Mouse (Mus musculus) megakaryocyte, embryonic 14.5 days (primary cell): ENCODE measurements at regions not wholly inside any gene's neighbourhood (a gene's known extent, or its start where the extent isn't known, plus 50 kb on each side); places are given as distances from the start of the nearest gene placed in this dataset.
"Not testable (repeated sequence)": the region's sequence is repeated elsewhere in the genome, so short reads cannot be mapped to it uniquely, and the experiment has no call there.

Source experiments
- FLI1 ChIP-seq: IDR thresholded peaks from 2 replicates; pipeline ENCODE4 v1.6.1; 2012; ENCODE audit warnings: low read length, inconsistent platforms, mixed read lengths
- GATA1 ChIP-seq: IDR thresholded peaks from 3 replicates; pipeline ENCODE4 v1.6.1; 2012; ENCODE audit warnings: mixed read lengths, low read length, inconsistent platforms, borderline replicate concordance

DNA sequence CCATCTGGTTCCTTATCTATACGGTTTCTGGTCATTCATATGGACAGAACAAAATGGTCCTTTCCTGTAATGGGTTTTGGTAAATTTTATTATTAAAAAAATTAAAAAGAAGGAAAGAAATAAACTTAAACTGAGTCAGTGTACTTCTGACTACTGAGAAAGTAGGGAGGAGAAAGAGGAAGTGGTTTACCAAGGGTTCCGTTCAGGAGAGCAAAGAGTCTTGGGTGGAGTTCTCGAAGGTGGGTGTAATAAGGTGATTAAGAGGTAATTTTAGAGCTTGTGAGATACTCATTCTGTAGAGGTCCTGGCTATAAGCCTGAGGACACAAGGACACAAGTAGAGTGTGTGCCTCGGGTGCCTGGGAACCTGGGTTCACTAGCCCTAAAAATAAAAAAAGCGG, 195.7 kb upstream of the Thpo start:
- not testable (repeated sequence) for TF ChIP-seq GATA1, FLI1
